Mouse (Mus musculus) bone marrow, adult 2 months (tissue): ENCODE measurements around the gene Vmn1r70. TPM values are rescaled to one million over a fixed set of nuclear protein-coding genes. Genes with fewer than 3 reads are reported as not detected.

Source experiments
- H3K27ac ChIP-seq: fragments of 200-500 bp; 2 replicates; pipeline ENCODE4 v1.5.1; 2012; ENCODE audit warnings: low read depth, mild to moderate bottlenecking, control low read depth, inconsistent platforms, low read length; ENCODE audit not compliant: control insufficient read depth, poor library complexity, insufficient read depth
- H3K4me1 ChIP-seq: fragments of 200-500 bp; 2 replicates; pipeline ENCODE4 v1.6.1; 2011; ENCODE audit warnings: low read length; ENCODE audit not compliant: control insufficient read depth, insufficient read depth
- H3K4me3 ChIP-seq: fragments of 200-500 bp; replicated peaks from 2 replicates; pipeline ENCODE3; 2011; ENCODE audit warnings: mild to moderate bottlenecking, low read depth, low read length, control low read depth; ENCODE audit not compliant: control insufficient read depth
- CTCF ChIP-seq: fragments of 200-500 bp; IDR thresholded peaks from 2 replicates; pipeline ENCODE4 v1.5.1; 2011; ENCODE audit warnings: low read length, control low read depth; ENCODE audit not compliant: control insufficient read depth, insufficient read depth
- POLR2A ChIP-seq: fragments of 200-500 bp; IDR thresholded peaks from 2 replicates; pipeline ENCODE4 v1.6.1; 2011; ENCODE audit warnings: low read depth, mild to moderate bottlenecking, control low read depth, low read length, borderline replicate concordance; ENCODE audit not compliant: control insufficient read depth
- WGBS: fragments of 180-500 bp; shearing (Covaris S2); methylation state at CpG from one replicate; pipeline ENCODE4 v1.1.7; 2018; 5-methylcytosine and 5-hydroxymethylcytosine counted together
- polyA plus RNA-seq: library from polyadenylated mRNA; stranded (reverse); fragments of >200 nt; gene quantifications from 2 replicates; pipeline ENCODE4 v1.2.4, GENCODE M21; 2011; ENCODE audit warnings: low replicate concordance; ENCODE audit not compliant: missing spikeins, insufficient read depth, insufficient read length

The Vmn1r70 gene
- not detected in 2 replicates for polyA plus RNA-seq

GRCm38 (mm10) chr7:10631232-10631631, at the start of gene Vmn1r70:
TSS of gene Vmn1r70 (plus strand) at chr7:10631532.
- 53% methylated on average over 1 of the region's 1 CpGs for WGBS
- Histone ChIP-seq H3K4me3 (no peak within 1 kb of the TSS), H3K27ac (no peak within 1 kb of the TSS), H3K4me1 (no peaks in the 10 kb centered on the region)
- TF ChIP-seq POLR2A, result no peak
- no peak for TF ChIP-seq CTCF

- TF ChIP-seq CTCF (no peak), POLR2A (no peak)
- H3K27ac ChIP-seq, result no peak within 1 kb of the TSS
- no peak within 1 kb of the TSS for H3K4me3 ChIP-seq
- H3K4me1 ChIP-seq, result no peaks in the 10 kb centered on the region
These were observed 17.8 kb upstream of the Vmn1r70 start, which contains the start of gene Vmn1r69 for GRCm38 (mm10) chr7:10613559-10613958. TSS of gene Vmn1r69 (minus strand) at chr7:10613659.

Other genes starting within 250 kb of the Vmn1r70 start
- gene Vmn1r67, start 188.2 kb upstream of the Vmn1r70 start, polyA plus RNA-seq, result not detected in 2 replicates
- 0.23 and 0.47 TPM in 2 replicates for gene Zik1, start 136.1 kb upstream of the Vmn1r70 start, polyA plus RNA-seq
- 0.50 TPM in 1 of 2 replicates, not detected in the other for gene Vmn1r68, start 73.0 kb upstream of the Vmn1r70 start, polyA plus RNA-seq
- not detected in 2 replicates for gene Vmn1r69, start 17.9 kb upstream of the Vmn1r70 start, polyA plus RNA-seq
- not detected in 2 replicates for gene Nlrp4b, start 56.3 kb downstream of the Vmn1r70 start, polyA plus RNA-seq
- 0.23 TPM in 1 of 2 replicates, not detected in the other for gene Vmn1r71, start 122.8 kb downstream of the Vmn1r70 start, polyA plus RNA-seq